Mouse (Mus musculus): ENCODE results near the gene Klk12. TPM values are rescaled to one million over a fixed set of nuclear protein-coding genes. Genes with fewer than 3 reads are reported as not detected.

Gene Klk12
- total and polyA plus RNA-seq, 3 experiments: not detected

GRCm38 (mm10) chr7:43778176-43778970 lies 9.7 kb downstream of the Klk12 start:
- ATAC-seq (ENCODE audit: extremely low read depth, insufficient number of reproducible peaks, low FRiP score, poor library complexity, severe bottlenecking): no peak
- TF ChIP-seq GATA2 (IDR thresholded peaks at IDR 0.05; ENCODE audit: borderline replicate concordance, low read depth, low read length) (no peak), POLR2AphosphoS5 (IDR thresholded peaks at IDR 0.05; ENCODE audit: insufficient replicate concordance, low read depth, low read length) (no peak), CTCF (IDR thresholded peaks at IDR 0.05; ENCODE audit: low read depth, low read length) (no peak), GATA1 (IDR thresholded peaks at IDR 0.05; ENCODE audit: borderline replicate concordance, low read length) (no peak), TAL1 (conservative IDR thresholded peaks at IDR 0.05; ENCODE audit: low read depth, low read length) (no peak)

GRCm38 (mm10) chr7:43780241-43780640 lies 11.5 kb downstream of the Klk12 start:
- Histone ChIP-seq H3K36me3 (replicated peaks) (no peaks in the 10 kb centered on the region), H3K9me3 (replicated peaks) (peaks cover 10% of the 10 kb centered on the region), H3K4me1 (ENCODE audit: insufficient read depth, low read depth, low read length) (0 out of 2 replicates have a peak, but pooled peaks cover 2% of the 10 kb centered on the region), H3K4me3 (ENCODE audit: low read depth, low read length) (no peak overlapping the region), H3K27me3 (ENCODE audit: insufficient read depth, low read length) (no peaks in the 10 kb centered on the region; the same call in 1 of the 2 replicates)
- DNase-seq (ENCODE audit: low spot score) (no peak), ATAC-seq (ENCODE audit: extremely low read depth, insufficient number of reproducible peaks, low FRiP score, poor library complexity, severe bottlenecking) (no peak)
- TF ChIP-seq TAL1 (conservative IDR thresholded peaks at IDR 0.05; ENCODE audit: low read depth, low read length) (no peak), GATA2 (IDR thresholded peaks at IDR 0.05; ENCODE audit: borderline replicate concordance, low read depth, low read length) (no peak), GATA1 (IDR thresholded peaks at IDR 0.05; ENCODE audit: borderline replicate concordance, low read length) (no peak), POLR2AphosphoS5 (IDR thresholded peaks at IDR 0.05; ENCODE audit: insufficient replicate concordance, low read depth, low read length) (no peak), CTCF (IDR thresholded peaks at IDR 0.05; ENCODE audit: low read depth, low read length) (no peak)

More at GRCm38 (mm10) chr7:43778176-43778970, 9.7 kb downstream of the Klk12 start:
- Histone ChIP-seq H3K9me3 (replicated peaks) (peaks cover 7% of the 10 kb centered on the region), H3K36me3 (replicated peaks) (no peaks in the 10 kb centered on the region), H3K27me3 (ENCODE audit: insufficient read depth, low read length) (no peaks in the 10 kb centered on the region; the same call in 1 of the 2 replicates), H3K4me1 (ENCODE audit: insufficient read depth, low read depth, low read length) (0 out of 2 replicates have a peak, but pooled peaks cover 2% of the 10 kb centered on the region), H3K4me3 (ENCODE audit: low read depth, low read length) (no peak overlapping the region)
- no peak for DNase-seq (ENCODE audit: low spot score)

- DNase-seq (ENCODE audit: low spot score) (no peak), ATAC-seq (ENCODE audit: extremely low read depth, insufficient number of reproducible peaks, low FRiP score, poor library complexity, severe bottlenecking) (no peak)
- TF ChIP-seq TAL1 (conservative IDR thresholded peaks at IDR 0.05; ENCODE audit: low read depth, low read length) (no peak), GATA2 (IDR thresholded peaks at IDR 0.05; ENCODE audit: borderline replicate concordance, low read depth, low read length) (no peak), POLR2AphosphoS5 (IDR thresholded peaks at IDR 0.05; ENCODE audit: insufficient replicate concordance, low read depth, low read length) (no peak), GATA1 (IDR thresholded peaks at IDR 0.05; ENCODE audit: borderline replicate concordance, low read length) (no peak), CTCF (IDR thresholded peaks at IDR 0.05; ENCODE audit: low read depth, low read length) (no peak)
- Histone ChIP-seq H3K9me3 (replicated peaks) (peaks cover 10% of the 10 kb centered on the region), H3K4me1 (ENCODE audit: insufficient read depth, low read depth, low read length) (0 out of 2 replicates have a peak, but pooled peaks cover 2% of the 10 kb centered on the region), H3K4me3 (ENCODE audit: low read depth, low read length) (no peak within 1 kb of the TSS), H3K36me3 (replicated peaks) (no peaks in the 10 kb centered on the region), H3K27me3 (ENCODE audit: insufficient read depth, low read length) (no peaks in the 10 kb centered on the region; the same call in 1 of the 2 replicates)
Observed at GRCm38 (mm10) chr7:43780746-43781145, 12.0 kb downstream of the Klk12 start, which contains the start of gene Klk10. Gene Klk10, plus strand, starts transcription at chr7:43781035.

- H3K36me3 ChIP-seq (replicated peaks): no peaks in the 10 kb centered on the region
- TF ChIP-seq TAL1 (conservative IDR thresholded peaks at IDR 0.05; ENCODE audit: low read depth, low read length): no peak
- TF ChIP-seq POLR2AphosphoS5 (IDR thresholded peaks at IDR 0.05; ENCODE audit: insufficient replicate concordance, low read depth, low read length): no peak
- TF ChIP-seq CTCF (IDR thresholded peaks at IDR 0.05; ENCODE audit: low read depth, low read length): no peak
- TF ChIP-seq GATA2 (IDR thresholded peaks at IDR 0.05; ENCODE audit: borderline replicate concordance, low read depth, low read length): no peak
- no peak for TF ChIP-seq GATA1 (IDR thresholded peaks at IDR 0.05; ENCODE audit: borderline replicate concordance, low read length)
- H3K4me3 ChIP-seq (ENCODE audit: low read depth, low read length): no peak overlapping the region
- H3K27me3 ChIP-seq (ENCODE audit: insufficient read depth, low read length): no peaks in the 10 kb centered on the region; the same call in 1 of the 2 replicates
- DNase-seq (ENCODE audit: low spot score) (no peak), ATAC-seq (ENCODE audit: extremely low read depth, insufficient number of reproducible peaks, low FRiP score, poor library complexity, severe bottlenecking) (no peak)
- 0 out of 2 replicates have a peak, but pooled peaks cover 2% of the 10 kb centered on the region for H3K4me1 ChIP-seq (ENCODE audit: insufficient read depth, low read depth, low read length)
- H3K9me3 ChIP-seq (replicated peaks): peaks cover 10% of the 10 kb centered on the region
Observed at GRCm38 (mm10) chr7:43781541-43781940, 12.8 kb downstream of the Klk12 start.

- no peak for DNase-seq (ENCODE audit: low spot score)
- TF ChIP-seq CTCF (IDR thresholded peaks at IDR 0.05; ENCODE audit: low read depth, low read length): 0 out of 2 replicates have a peak, but pooled peaks have one; percentile 18
- TF ChIP-seq POLR2AphosphoS5 (IDR thresholded peaks at IDR 0.05; ENCODE audit: insufficient replicate concordance, low read depth, low read length): no peak
- Histone ChIP-seq H3K9me3 (replicated peaks) (peaks cover 10% of the 10 kb centered on the region), H3K4me1 (ENCODE audit: insufficient read depth, low read depth, low read length) (0 out of 2 replicates have a peak, but pooled peaks cover 2% of the 10 kb centered on the region), H3K4me3 (ENCODE audit: low read depth, low read length) (no peak overlapping the region), H3K36me3 (replicated peaks) (no peaks in the 10 kb centered on the region), H3K27me3 (ENCODE audit: insufficient read depth, low read length) (no peaks in the 10 kb centered on the region; the same call in 1 of the 2 replicates)
- ATAC-seq (ENCODE audit: extremely low read depth, insufficient number of reproducible peaks, low FRiP score, poor library complexity, severe bottlenecking): no peak
Observed at GRCm38 (mm10) chr7:43782275-43783265, 13.9 kb downstream of the Klk12 start.

Data from G1E (cell line).